Mouse (Mus musculus) liver, embryonic 12.5 days (tissue): ENCODE data around the gene Bhmt2. TPM values are rescaled to one million over a fixed set of nuclear protein-coding genes. Genes with fewer than 3 reads are reported as not detected.

Experiments used
- ATAC-seq: fragments of 200-750 bp; cut with Nextera tagmentation; 2 replicates; pipeline ENCODE4 v1.8.0; 2017; ENCODE audit warnings: moderate number of reproducible peaks, mild to moderate bottlenecking, moderate library complexity
- H3K27ac ChIP-seq: fragments of 300-500 bp; sonication (generic); 2 replicates; pipeline ENCODE4 v1.5.1; 2016; ENCODE audit warnings: mild to moderate bottlenecking
- H3K27me3 ChIP-seq: fragments of 300-500 bp; sonication (generic); replicated peaks from 2 replicates; pipeline ENCODE4 v1.6.1; 2016; ENCODE audit warnings: mild to moderate bottlenecking, moderate library complexity
- H3K36me3 ChIP-seq: fragments of 300-500 bp; sonication (generic); 2 replicates; pipeline ENCODE4 v1.6.1; 2016; ENCODE audit warnings: mild to moderate bottlenecking, moderate library complexity
- H3K4me1 ChIP-seq: fragments of 300-500 bp; sonication (generic); 2 replicates; pipeline ENCODE4 v1.6.1; 2016
- H3K4me2 ChIP-seq: fragments of 300-500 bp; sonication (generic); 2 replicates; pipeline ENCODE4 v1.6.1; 2016; ENCODE audit warnings: mild to moderate bottlenecking, moderate library complexity
- H3K4me3 ChIP-seq: fragments of 300-500 bp; sonication (generic); 2 replicates; pipeline ENCODE4 v1.5.1; 2016; ENCODE audit warnings: mild to moderate bottlenecking, moderate library complexity
- H3K9ac ChIP-seq: fragments of 300-500 bp; sonication (generic); 2 replicates; pipeline ENCODE4 v1.6.1; 2016; ENCODE audit warnings: mild to moderate bottlenecking, moderate library complexity
- H3K9me3 ChIP-seq: fragments of 300-500 bp; sonication (generic); replicated peaks from 2 replicates; pipeline ENCODE4 v1.6.1; 2016; ENCODE audit warnings: mild to moderate bottlenecking, moderate library complexity
- WGBS: fragments of 180-500 bp; shearing (Covaris S2); methylation state at CpG from one replicate; pipeline ENCODE4 v1.1.7; 2016; ENCODE audit not compliant: insufficient replicate concordance; 5-methylcytosine and 5-hydroxymethylcytosine counted together
- polyA plus RNA-seq: library from polyadenylated mRNA; unstranded; fragments of >200 nt; fragmentation: Nextera tagmentation; extraction: Ambion mirVana; gene quantifications from 2 replicates; pipeline ENCODE4 v1.2.1, GENCODE M21; 2016

The Bhmt2 gene
- polyA plus RNA-seq, 1 experiment from 2014 or later = 12.3 TPM

GRCm38 (mm10) chr13:93606868-93607578, 67.1 kb downstream of the Bhmt2 start:
- no peak overlapping the region for H3K27ac ChIP-seq
- no peaks in the 10 kb centered on the region for H3K27me3 ChIP-seq
- H3K4me2 ChIP-seq = no peak overlapping the region
- no peak for ATAC-seq
- H3K4me1 ChIP-seq = no peaks in the 10 kb centered on the region
- no peaks in the 10 kb centered on the region for H3K36me3 ChIP-seq
- no peak overlapping the region for H3K9ac ChIP-seq
- no peaks in the 10 kb centered on the region for H3K9me3 ChIP-seq
- WGBS = 74% methylated on average over 13 of the region's 13 CpGs
- no peak overlapping the region for H3K4me3 ChIP-seq

Other genes starting within 250 kb of the Bhmt2 start
- gene Jmy, start 174.5 kb downstream of the Bhmt2 start, polyA plus RNA-seq = 6.7 and 8.9 TPM in 2 replicates
- 25.4 and 26.4 TPM in 2 replicates for gene Bhmt, start 36.3 kb downstream of the Bhmt2 start, polyA plus RNA-seq
- 7.5 and 8.5 TPM in 2 replicates for gene Dmgdh, start 131 bp upstream of the Bhmt2 start, polyA plus RNA-seq
- 2.8 and 3.5 TPM in 2 replicates for gene Arsb, start 97.3 kb upstream of the Bhmt2 start, polyA plus RNA-seq